Mouse (Mus musculus): ENCODE measurements at regions not wholly inside any gene's neighbourhood (a gene's known extent, or its start where the extent isn't known, plus 50 kb on each side); places are given as distances from the start of the nearest gene placed in this dataset.
A peak's percentile ranks its signal among the peaks of the same experiment; 100 is the strongest.

DNA sequence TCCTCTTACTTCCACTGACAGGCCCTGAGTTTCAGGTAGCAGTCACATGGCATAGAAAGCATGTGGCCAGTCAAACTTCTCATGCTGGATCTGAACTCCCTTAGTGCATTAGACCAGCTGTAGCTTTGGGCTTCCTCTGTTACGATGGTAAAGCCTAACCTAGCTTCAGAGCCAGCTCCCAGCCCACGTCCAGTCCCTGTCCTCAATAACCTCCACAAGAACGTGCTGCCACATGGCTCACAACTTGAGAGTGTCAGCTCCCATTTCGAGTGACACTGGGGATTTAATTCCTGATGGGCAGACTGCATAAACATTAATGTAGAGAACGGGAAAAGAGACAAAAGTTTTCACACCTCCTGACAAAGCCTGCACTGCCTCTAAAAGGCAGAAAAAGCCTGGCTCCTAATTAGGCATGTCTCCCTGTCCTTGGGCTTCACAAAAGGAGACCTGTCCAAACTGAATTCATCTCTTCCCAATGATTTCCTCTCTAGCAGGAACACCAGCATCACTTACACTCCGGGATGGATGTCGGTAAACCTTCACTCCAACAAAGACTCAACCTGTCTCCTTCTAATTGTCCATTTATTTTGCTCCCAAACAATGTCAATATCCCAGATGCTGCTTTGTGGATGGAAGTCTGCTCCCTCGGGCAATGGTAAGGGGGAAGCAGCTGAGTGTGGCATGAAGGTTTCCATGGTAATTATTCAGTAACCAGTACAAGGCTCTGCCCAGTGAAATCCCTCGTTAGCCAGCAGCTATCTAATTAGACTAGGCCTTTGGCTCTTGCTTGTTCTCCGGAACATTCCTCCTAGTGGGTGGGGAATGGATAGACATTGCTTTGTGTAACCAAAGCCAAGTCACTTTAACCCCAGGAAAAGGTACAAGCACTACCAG, 408.1 kb upstream of the Kdm8 start:
- Histone ChIP-seq H3K4me3 (ENCODE audit: low read depth, low read length) (no peak overlapping the region), H3K4me2 (ENCODE audit: low read depth) (no peak overlapping the region), H3K36me3 (ENCODE audit: insufficient read depth) (no peaks in the 10 kb centered on the region), H3K9me3 (ENCODE audit: low read length) (no peaks in the 10 kb centered on the region), H3K9ac (no peak overlapping the region), H3K4me1 (ENCODE audit: insufficient read depth) (no peaks in the 10 kb centered on the region; the same call in 1 of the 2 replicates), H3K27me3 (ENCODE audit: insufficient read depth, low read length) (no peaks in the 10 kb centered on the region), H3K27ac (ENCODE audit: low read depth, low read length) (no peak overlapping the region)
- ATAC-seq (peak; percentile 79), DNase-seq (peak; percentile 34)
- WGBS = 16% methylated on average over 10 of the region's 10 CpGs
- no peak for TF ChIP-seq CTCF (IDR thresholded peaks at IDR 0.05; ENCODE audit: low read depth)

- no peak for DNase-seq
- H3K4me2 ChIP-seq (ENCODE audit: low read depth) = no peak overlapping the region
- H3K4me1 ChIP-seq (ENCODE audit: insufficient read depth) = no peaks in the 10 kb centered on the region; the same call in 1 of the 2 replicates
- H3K27ac ChIP-seq (ENCODE audit: low read depth, low read length) = no peak overlapping the region
- H3K36me3 ChIP-seq (ENCODE audit: insufficient read depth) = no peaks in the 10 kb centered on the region
- ATAC-seq = no peak
- no peaks in the 10 kb centered on the region for H3K9me3 ChIP-seq (ENCODE audit: low read length)
- no peaks in the 10 kb centered on the region for H3K27me3 ChIP-seq (ENCODE audit: insufficient read depth, low read length)
- WGBS = 47% methylated on average over 4 of the region's 4 CpGs
- no peak overlapping the region for H3K4me3 ChIP-seq (ENCODE audit: low read depth, low read length)
- TF ChIP-seq CTCF (IDR thresholded peaks at IDR 0.05; ENCODE audit: low read depth) = no peak
- no peak overlapping the region for H3K9ac ChIP-seq
These were observed 405.6 kb upstream of the Kdm8 start for GRCm38 (mm10) chr7:125038840-125039239.

DNA sequence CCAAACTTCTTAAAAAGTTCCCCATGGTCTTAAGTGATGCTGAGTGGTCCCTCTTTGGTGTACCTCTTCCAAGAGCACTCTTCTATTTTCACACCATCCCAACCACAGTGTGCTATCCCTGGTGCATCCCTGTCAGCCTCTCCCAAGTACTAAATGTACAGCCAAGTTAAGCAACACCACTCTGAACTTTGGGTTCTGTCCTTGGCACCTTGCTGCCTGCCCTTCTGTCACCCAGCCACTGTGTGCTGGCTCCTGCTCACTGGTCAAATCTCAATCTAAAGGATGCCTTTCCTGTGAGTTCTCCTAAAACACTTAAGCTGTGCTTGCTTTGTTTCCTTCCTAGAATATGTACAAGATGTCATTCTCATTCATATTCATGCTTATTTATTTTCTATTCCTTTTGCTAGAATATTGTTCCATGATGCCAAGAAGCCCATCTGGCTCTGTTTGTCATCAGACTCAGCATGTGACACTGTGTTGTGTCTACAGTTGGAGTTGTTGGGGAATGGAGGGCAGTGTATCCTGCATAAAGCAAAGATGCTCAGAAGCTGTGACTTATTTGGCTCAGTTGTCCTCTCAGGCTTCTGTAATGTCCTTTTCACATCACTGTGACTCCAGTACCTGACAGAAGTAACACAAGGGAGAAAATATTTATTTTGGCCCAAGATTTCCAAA, 388.4 kb upstream of the Kdm8 start:
- H3K4me3 ChIP-seq (ENCODE audit: low read depth, low read length) = no peak overlapping the region
- DNase-seq (peak; percentile 84), ATAC-seq (peak; percentile 88)
- no peak for TF ChIP-seq CTCF (IDR thresholded peaks at IDR 0.05; ENCODE audit: low read depth)
- no peaks in the 10 kb centered on the region for H3K27me3 ChIP-seq (ENCODE audit: insufficient read depth, low read length)
- H3K36me3 ChIP-seq (ENCODE audit: insufficient read depth) = no peaks in the 10 kb centered on the region
- no peak overlapping the region for H3K4me2 ChIP-seq (ENCODE audit: low read depth)
- no peaks in the 10 kb centered on the region for H3K4me1 ChIP-seq (ENCODE audit: insufficient read depth)
- H3K9ac ChIP-seq = no peak overlapping the region
- no peaks in the 10 kb centered on the region for H3K9me3 ChIP-seq (ENCODE audit: low read length)
- no peak overlapping the region for H3K27ac ChIP-seq (ENCODE audit: low read depth, low read length)

DNA sequence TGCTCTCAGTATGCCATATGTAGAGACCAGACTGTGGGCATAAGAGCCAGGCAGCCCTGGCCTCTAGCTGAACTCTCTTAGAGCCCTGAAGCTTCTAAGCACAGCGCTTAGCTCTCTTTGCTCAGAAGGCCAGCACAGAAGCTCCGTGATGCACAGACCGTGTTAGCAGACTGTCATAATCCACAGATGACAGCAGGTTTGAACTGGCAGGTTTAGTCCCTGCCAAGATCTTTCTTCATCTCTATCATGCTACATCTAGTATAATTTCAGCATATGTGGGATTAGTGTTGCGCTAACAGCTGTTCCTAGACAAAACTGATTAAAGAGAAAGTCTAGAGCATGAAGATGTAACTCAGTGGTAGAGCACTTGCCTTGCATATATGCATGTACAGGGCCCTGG, 342.0 kb upstream of the Kdm8 start:
- H3K27ac ChIP-seq (ENCODE audit: low read depth, low read length) = no peak overlapping the region
- H3K4me3 ChIP-seq (ENCODE audit: low read depth, low read length) = no peak overlapping the region
- no peak overlapping the region for H3K9ac ChIP-seq
- H3K4me2 ChIP-seq (ENCODE audit: low read depth) = no peak overlapping the region
- H3K4me1 ChIP-seq (ENCODE audit: insufficient read depth) = no peaks in the 10 kb centered on the region
- H3K27me3 ChIP-seq (ENCODE audit: insufficient read depth, low read length) = no peaks in the 10 kb centered on the region
- peak; percentile 68 for DNase-seq
- no peak for TF ChIP-seq CTCF (IDR thresholded peaks at IDR 0.05; ENCODE audit: low read depth)
- WGBS = 59% methylated on average over 4 of the region's 4 CpGs
- H3K36me3 ChIP-seq (ENCODE audit: insufficient read depth) = no peaks in the 10 kb centered on the region
- no peaks in the 10 kb centered on the region for H3K9me3 ChIP-seq (ENCODE audit: low read length)
- peak; percentile 73 for ATAC-seq

GRCm38 (mm10) chr7:125104011-125104410, 340.5 kb upstream of the Kdm8 start:
- ATAC-seq (no peak), DNase-seq (peak; percentile 17)
- no peak overlapping the region for H3K4me3 ChIP-seq (ENCODE audit: low read depth, low read length)
- WGBS = 45% methylated on average over 4 of the region's 4 CpGs
- no peaks in the 10 kb centered on the region for H3K36me3 ChIP-seq (ENCODE audit: insufficient read depth)
- H3K9me3 ChIP-seq (ENCODE audit: low read length) = no peaks in the 10 kb centered on the region
- no peaks in the 10 kb centered on the region; the same call in 1 of the 2 replicates for H3K27me3 ChIP-seq (ENCODE audit: insufficient read depth, low read length)
- H3K4me1 ChIP-seq (ENCODE audit: insufficient read depth) = no peaks in the 10 kb centered on the region
- H3K4me2 ChIP-seq (ENCODE audit: low read depth) = no peak overlapping the region
- H3K27ac ChIP-seq (ENCODE audit: low read depth, low read length) = no peak overlapping the region
- H3K9ac ChIP-seq = no peak overlapping the region
- TF ChIP-seq CTCF (IDR thresholded peaks at IDR 0.05; ENCODE audit: low read depth) = no peak; the same call in 1 of the 2 replicates

DNA sequence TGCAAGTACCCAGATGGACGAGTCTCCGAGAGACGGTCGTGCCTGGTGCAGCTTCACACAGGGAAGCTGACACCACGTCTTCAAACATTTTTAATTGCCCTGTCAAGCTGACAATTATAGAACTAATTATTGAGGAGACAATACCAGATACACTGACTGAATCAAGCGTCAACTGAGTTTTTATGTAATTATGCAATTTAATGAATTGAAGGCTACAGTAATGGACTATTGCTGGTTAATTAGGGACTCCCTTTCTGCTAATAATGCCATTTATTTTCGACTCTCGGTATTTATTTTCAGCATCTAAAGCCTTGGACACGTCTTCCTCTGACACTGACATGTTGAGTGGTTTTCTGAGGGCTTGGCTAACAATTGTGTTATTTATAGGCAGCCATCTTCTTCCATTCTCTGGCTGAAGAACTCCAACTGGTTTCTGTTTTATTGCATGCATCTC, 331.6 kb upstream of the Kdm8 start:
- H3K9me3 ChIP-seq (ENCODE audit: low read length) = no peaks in the 10 kb centered on the region
- no peak overlapping the region for H3K4me3 ChIP-seq (ENCODE audit: low read depth, low read length)
- DNase-seq = peak; percentile 54
- ATAC-seq = peak; percentile 87
- H3K27ac ChIP-seq (ENCODE audit: low read depth, low read length) = no peak overlapping the region
- TF ChIP-seq CTCF (IDR thresholded peaks at IDR 0.05; ENCODE audit: low read depth) = no peak
- no peak overlapping the region for H3K4me2 ChIP-seq (ENCODE audit: low read depth)
- no peaks in the 10 kb centered on the region for H3K4me1 ChIP-seq (ENCODE audit: insufficient read depth)
- H3K9ac ChIP-seq = no peak overlapping the region
- H3K36me3 ChIP-seq (ENCODE audit: insufficient read depth) = no peaks in the 10 kb centered on the region
- WGBS = 15% methylated on average over 9 of the region's 9 CpGs
- no peaks in the 10 kb centered on the region; the same call in 1 of the 2 replicates for H3K27me3 ChIP-seq (ENCODE audit: insufficient read depth, low read length)

Data from forebrain, postnatal 0 days (tissue).